Mouse (Mus musculus) adrenal gland (tissue): Measurements from ENCODE around the gene Tbc1d22b.
"Not testable (repeated sequence)": the region's sequence is repeated elsewhere in the genome, so short reads cannot be mapped to it uniquely, and the experiment has no call there.

Source experiments
- intact Hi-C: fragments of 180-260 bp; cut with DNase I; formaldehyde crosslinking; loops from one replicate; pipeline ENCODE4 v1.15.1; 2025
- long read RNA-seq, 2 experiments: library from polyadenylated mRNA; unstranded; transcript quantifications; one replicate each; pipeline ENCODE4 v2.0.0; 2020; ENCODE audit warnings: borderline replicate concordance in 1 of 2; ENCODE audit not compliant: insufficient replicate concordance in 1 of 2

The Tbc1d22b gene
- long read RNA-seq, experiment 1, partial matches to known transcripts = 0 of 1 reads
- long read RNA-seq, experiment 1, other reads (novel, unspliced or antisense) = 0 of 1 reads
- long read RNA-seq, experiment 2, partial matches to known transcripts = 9 of 15 reads
- long read RNA-seq, experiment 2, other reads (novel, unspliced or antisense) = 2 of 15 reads

- intact Hi-C loops = no loop called here
Measured at GRCm38 (mm10) chr17:29549543-29550428, at the start of gene Tbc1d22b, which contains the start of gene Gm17657. Gene Tbc1d22b (plus strand): TSS chr17:29549785. Gene Gm17657 (minus strand): TSS chr17:29549638.

- intact Hi-C loops = loop anchor here (5.0 kb wide), 1 partner anchor 323 kb away; no protein-coding TSS in a partner anchor
Measured at GRCm38 (mm10) chr17:29500243-29500740, 49.3 kb upstream of the Tbc1d22b start.

DNA sequence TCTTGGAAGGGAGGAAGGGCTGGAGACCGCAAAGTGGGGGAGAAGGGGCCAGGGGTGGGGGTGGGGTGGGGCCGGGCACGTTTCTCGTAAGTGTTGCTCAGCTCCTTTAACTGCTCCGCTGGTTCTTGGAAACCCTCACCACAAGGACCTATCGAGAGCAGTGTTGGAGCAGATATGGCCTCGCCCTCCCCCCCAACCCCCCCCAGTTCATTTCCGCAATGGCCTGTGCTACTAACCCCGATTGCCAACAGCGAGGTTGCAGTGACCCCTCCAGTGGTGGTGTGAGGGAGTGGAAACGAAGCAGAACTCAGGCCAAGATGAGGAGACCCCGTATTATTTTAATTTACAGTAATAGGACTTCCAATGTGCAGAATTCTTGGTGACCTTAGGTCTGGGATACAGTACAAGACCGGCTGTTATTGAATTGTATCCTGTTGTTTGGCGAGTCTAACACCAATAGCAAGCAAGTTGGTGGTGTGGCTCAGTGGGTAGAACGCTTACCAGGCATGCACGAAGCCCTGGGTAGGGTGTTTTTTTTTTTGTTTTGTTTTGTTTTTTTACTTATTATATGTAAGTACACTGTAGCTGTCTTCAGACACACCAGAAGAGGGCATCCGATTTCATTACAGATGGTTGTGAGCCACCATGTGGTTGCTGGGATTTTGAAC is 48.6 kb upstream of the Tbc1d22b start:
- intact Hi-C loops = loop anchor here (5.0 kb wide), 1 partner anchor 324 kb away; no protein-coding TSS in a partner anchor

- intact Hi-C loops = loop anchor here (5.0 kb wide), 1 partner anchor 325 kb away; no protein-coding TSS in a partner anchor
Measured at GRCm38 (mm10) chr17:29502005-29502668, 47.4 kb upstream of the Tbc1d22b start.

- intact Hi-C loops = loop anchor here (5.0 kb wide), 1 partner anchor 326 kb away; no protein-coding TSS in a partner anchor
Measured at GRCm38 (mm10) chr17:29502669-29503665, 46.6 kb upstream of the Tbc1d22b start.

- intact Hi-C loops = loop anchor here (5.0 kb wide), 1 partner anchor 326 kb away; no protein-coding TSS in a partner anchor
Measured at GRCm38 (mm10) chr17:29503700-29504099, 45.9 kb upstream of the Tbc1d22b start.

GRCm38 (mm10) chr17:29508927-29509608 is 40.5 kb upstream of the Tbc1d22b start:
- intact Hi-C loops = no loop called here

DNA sequence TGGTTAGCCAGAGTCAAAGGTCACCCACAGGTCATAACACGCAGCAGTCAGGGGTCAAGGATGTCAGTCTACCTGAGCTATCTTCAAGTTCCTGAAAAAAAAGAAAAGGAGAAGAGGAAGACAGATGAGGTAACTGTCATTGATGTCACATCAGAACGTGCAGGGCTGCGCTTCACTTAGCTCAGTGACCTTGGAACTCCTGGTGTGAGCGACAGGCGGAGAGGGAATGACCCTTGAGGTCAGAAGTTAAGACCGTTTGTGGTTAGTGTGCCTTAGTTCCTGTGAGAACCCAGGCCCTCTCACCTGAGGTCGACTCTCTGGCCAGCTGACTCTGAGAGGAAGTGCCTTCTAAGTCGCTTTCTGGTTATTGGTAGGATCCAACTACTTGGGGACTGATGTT is 38.9 kb upstream of the Tbc1d22b start:
- intact Hi-C loops = loop anchor here (5.0 kb wide), 2 partner anchors 113 to 243 kb away; partner anchors contain the start of gene BC004004

DNA sequence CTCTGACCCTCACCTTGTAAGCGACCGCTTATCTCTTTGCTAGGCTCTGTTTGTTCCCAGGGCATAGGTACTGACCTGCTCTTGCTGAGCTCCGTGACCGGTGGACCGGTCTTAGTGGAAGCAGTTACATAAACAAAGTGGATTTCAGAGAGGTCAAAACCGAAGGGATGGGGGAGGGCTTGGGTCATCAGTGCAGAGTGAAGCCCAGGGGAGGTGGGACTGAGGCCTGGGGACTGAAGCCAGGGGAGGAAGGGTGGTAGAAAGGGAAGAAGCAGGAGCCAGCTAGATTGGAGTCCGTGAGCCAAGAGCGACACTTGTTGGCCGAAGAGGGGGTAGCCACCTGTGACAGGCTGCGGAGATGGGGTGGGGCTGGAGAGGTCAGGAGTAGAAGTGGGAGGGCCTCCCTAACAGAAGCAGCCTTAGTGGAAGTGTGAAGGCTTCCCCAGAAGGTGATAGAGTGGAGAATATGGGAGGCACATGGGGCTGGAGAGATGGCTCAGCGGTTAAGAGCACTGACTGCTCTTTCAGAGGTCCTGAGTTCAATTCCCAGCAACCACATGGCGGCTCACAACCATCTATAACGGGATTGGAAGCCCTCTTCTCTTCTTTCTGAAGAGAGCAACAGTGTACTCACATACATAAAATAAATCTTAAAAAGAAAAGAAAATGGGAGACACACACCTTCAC is 36.4 kb upstream of the Tbc1d22b start:
- intact Hi-C loops = loop anchor here (5.0 kb wide), 2 partner anchors 116 to 246 kb away; partner anchors contain the start of gene BC004004

DNA sequence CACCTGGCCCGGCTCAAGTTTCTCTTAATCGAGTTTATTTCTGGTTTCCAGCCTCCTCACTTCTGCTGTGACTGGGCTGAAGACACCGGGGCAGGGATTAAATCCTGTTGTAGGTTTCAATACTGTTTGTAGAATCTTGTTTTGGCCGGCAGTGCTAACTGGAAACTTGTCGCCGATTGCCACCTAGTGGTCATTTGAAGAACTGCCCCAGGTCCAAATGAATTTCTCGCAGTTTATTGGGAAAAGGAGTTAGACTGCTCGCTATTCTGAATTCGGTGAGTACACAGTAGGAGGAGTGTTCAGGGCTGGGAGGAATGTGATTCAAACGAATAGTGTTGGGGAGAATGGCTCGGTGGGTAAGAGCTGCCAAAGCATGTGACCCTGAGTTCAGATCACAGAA is 35.1 kb upstream of the Tbc1d22b start:
- intact Hi-C loops = loop anchor here (1.0 to 5.0 kb wide), 3 partner anchors 117 to 247 kb away; partner anchors contain the start of gene BC004004

- intact Hi-C loops = not testable (repeated sequence)
Measured at GRCm38 (mm10) chr17:29518665-29519064, 30.9 kb upstream of the Tbc1d22b start.

- intact Hi-C loops = no loop called here
Measured at GRCm38 (mm10) chr17:29519731-29520130, 29.9 kb upstream of the Tbc1d22b start.

GRCm38 (mm10) chr17:29525613-29526012 is 24.0 kb upstream of the Tbc1d22b start:
- intact Hi-C loops = no loop called here

- intact Hi-C loops = no loop called here
Measured at GRCm38 (mm10) chr17:29528568-29529187, 20.9 kb upstream of the Tbc1d22b start.

DNA sequence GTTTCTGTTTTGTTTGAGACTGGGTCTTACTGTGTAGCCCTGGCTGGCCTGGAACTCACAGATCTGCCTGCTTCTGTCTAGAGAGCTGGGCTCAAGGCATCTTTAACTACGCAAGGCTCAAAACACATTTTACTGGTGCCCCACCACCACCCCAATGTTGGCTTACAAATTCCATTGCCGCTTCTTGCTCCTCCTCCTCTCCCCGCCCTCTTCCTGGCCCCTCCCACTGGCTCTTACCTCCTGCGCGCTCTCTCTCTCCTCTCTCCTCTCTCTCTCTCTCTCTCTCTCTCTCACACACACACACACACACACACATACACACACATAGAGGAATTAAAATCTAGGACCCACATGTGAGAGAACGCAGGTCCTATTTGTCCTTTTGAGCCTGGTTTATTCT is 19.1 kb upstream of the Tbc1d22b start:
- intact Hi-C loops = no loop called here

- intact Hi-C loops = no loop called here
Measured at GRCm38 (mm10) chr17:29531278-29531677, 18.3 kb upstream of the Tbc1d22b start.

- intact Hi-C loops = no loop called here
Measured at GRCm38 (mm10) chr17:29531757-29532384, 17.7 kb upstream of the Tbc1d22b start.
